Comparison of ENCODE assay signal across 1 mouse cellular context in genomic region chr4:119198105-119198504, GRCm38 (mm10).
TF ChIP-seq lines count a peak whose summit lies in the region.

No protein-coding gene starts in this region.

TF ChIP-seq in myocyte, 11 proteins besides CTCF, POLR2A, EP300 and RAD21:
- TF ChIP-seq MYOD1 (IDR thresholded peaks at IDR 0.05; ENCODE audit: control insufficient read depth in 1 of 3, insufficient read length in 2 of 3, low read depth in 2 of 3) (peak; percentile 97 to 99 (median 98)), CEBPB (IDR thresholded peaks at IDR 0.05; ENCODE audit: insufficient read depth, poor library complexity, severe bottlenecking) (no peak), TCF12 (IDR thresholded peaks at IDR 0.05; ENCODE audit: insufficient read depth, poor library complexity, severe bottlenecking) (peak; percentile 99), REST (IDR thresholded peaks at IDR 0.05; ENCODE audit: insufficient read depth, insufficient read length) (no peak), E2F4 (IDR thresholded peaks at IDR 0.05; ENCODE audit: insufficient read depth) (no peak), TCF3 (IDR thresholded peaks at IDR 0.05; ENCODE audit: insufficient read length, low read depth) (peak; percentile 99), POLR2AphosphoS2 (IDR thresholded peaks at IDR 0.05; ENCODE audit: insufficient read length, low read depth) (no peak), MYOG (IDR thresholded peaks at IDR 0.05; ENCODE audit: control insufficient read depth in 1 of 3, insufficient read depth in 1 of 3, insufficient read length in 2 of 3, low read depth in 2 of 3) (peak; percentile 94 to 99 (median 98))
